Mouse (Mus musculus): Measurements from ENCODE around the gene Nup155. TPM values are rescaled to one million over a fixed set of nuclear protein-coding genes. Genes with fewer than 3 reads are reported as not detected.

Nup155 gene
- polyA plus RNA-seq, 1 experiment from 2014 or later: 24.7 TPM

DNA sequence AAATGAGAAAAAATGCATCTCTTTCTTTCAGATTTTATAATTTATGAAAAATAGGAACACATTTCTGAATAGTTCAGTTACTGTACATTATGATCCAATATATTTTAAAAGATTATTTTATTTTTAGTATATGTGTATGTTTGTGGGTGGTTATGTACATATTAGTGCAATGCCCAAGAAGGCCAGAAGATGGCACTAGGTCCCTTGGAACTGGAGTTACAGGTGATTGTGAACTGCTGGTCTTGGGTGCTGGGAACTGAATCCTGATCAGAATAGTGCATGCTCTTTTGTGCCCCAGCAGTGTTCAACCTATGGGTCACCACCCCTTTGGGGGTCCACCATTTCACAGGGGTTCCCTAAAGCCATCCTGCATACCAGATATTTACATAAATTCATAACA is 91.2 kb downstream of the Nup155 start:
- Histone ChIP-seq H3K9ac (replicated peaks) (no peak overlapping the region), H3K27ac (no peak overlapping the region), H3K36me3 (peaks cover 79% of the 10 kb centered on the region), H3K9me3 (no peaks in the 10 kb centered on the region), H3K27me3 (no peaks in the 10 kb centered on the region), H3K4me3 (replicated peaks) (no peak overlapping the region), H3K4me2 (no peak overlapping the region), H3K4me1 (replicated peaks) (no peaks in the 10 kb centered on the region)
- ATAC-seq (ENCODE audit: insufficient number of reproducible peaks, insufficient read depth, low FRiP score, low TSS enrichment, low read depth): no peak

DNA sequence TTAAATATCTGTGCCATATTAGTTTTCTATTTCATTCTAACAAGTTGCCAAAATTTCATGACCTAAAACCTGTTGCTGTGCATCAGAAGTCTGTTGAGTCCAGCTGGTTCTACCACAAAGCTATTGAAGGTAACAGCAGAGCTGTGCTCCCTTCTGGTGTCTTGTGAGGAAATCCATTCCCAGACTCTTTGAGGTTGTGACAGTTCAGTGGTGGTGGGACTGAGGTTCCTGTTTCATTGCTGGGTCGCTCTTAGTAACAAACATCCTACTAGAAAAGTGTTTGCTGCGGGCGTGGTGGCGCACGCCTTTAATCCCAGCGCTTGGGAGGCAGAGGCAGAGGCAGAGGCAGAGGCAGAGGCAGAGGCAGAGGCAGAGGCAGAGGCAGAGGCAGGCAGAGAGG is 99.3 kb downstream of the Nup155 start:
- no peak overlapping the region for H3K4me2 ChIP-seq
- no peaks in the 10 kb centered on the region for H3K4me1 ChIP-seq (replicated peaks)
- H3K4me3 ChIP-seq (replicated peaks): no peak overlapping the region
- 94% methylated on average over 6 of the region's 6 CpGs for WGBS
- no peak overlapping the region for H3K9ac ChIP-seq (replicated peaks)
- H3K36me3 ChIP-seq: peaks cover 81% of the 10 kb centered on the region
- no peaks in the 10 kb centered on the region for H3K9me3 ChIP-seq
- no peaks in the 10 kb centered on the region for H3K27me3 ChIP-seq
- no peak overlapping the region for H3K27ac ChIP-seq
- no peak for ATAC-seq (ENCODE audit: insufficient number of reproducible peaks, insufficient read depth, low FRiP score, low TSS enrichment, low read depth)

Other genes starting within 250 kb of the Nup155 start
- gene Wdr70, start 10.1 kb upstream of the Nup155 start, polyA plus RNA-seq (2016; fragmentation: Nextera tagmentation; extraction: Ambion mirVana): 62.2 and 64.3 TPM in 2 replicates
- gene Cplane1, start 59.8 kb downstream of the Nup155 start, polyA plus RNA-seq (2016; fragmentation: Nextera tagmentation; extraction: Ambion mirVana): 14.0 and 16.7 TPM in 2 replicates

All from limb, embryonic 12.5 days (tissue).